Mouse (Mus musculus) cortical plate, adult 2 months (tissue): ENCODE measurements around the gene Ecm2.

ENCODE experiments used
- CTCF ChIP-seq: fragments of 200-500 bp; IDR thresholded peaks from 2 replicates; pipeline ENCODE4 v1.5.1; 2011; ENCODE audit warnings: mild to moderate bottlenecking, control low read depth, low read length; ENCODE audit not compliant: insufficient read depth; ENCODE audit errors: extremely low read depth
- POLR2A ChIP-seq: fragments of 200-500 bp; IDR thresholded peaks from 2 replicates; pipeline ENCODE4 v1.6.1; 2011; ENCODE audit warnings: mild to moderate bottlenecking, low read length, control low read depth; ENCODE audit not compliant: insufficient read depth; ENCODE audit errors: extremely low read depth

GRCm38 (mm10) chr13:49554519-49554918, 49.9 kb downstream of the Ecm2 start:
- TF ChIP-seq POLR2A (no peak), CTCF (no peak)
